Mouse (Mus musculus) adrenal gland, postnatal 36 days (tissue): ENCODE measurements around the gene Ripk4. TPM values are rescaled to one million over a fixed set of nuclear protein-coding genes. Genes with fewer than 3 reads are reported as not detected.

Source experiments
- DNase-seq, 2 experiments: peaks; one replicate each; pipeline ENCODE4 v3.0.0; 2021; ENCODE audit warnings: mixed read lengths in 1 of 2
- long read RNA-seq, 2 experiments: library from polyadenylated mRNA; stranded (forward); transcript quantifications; one replicate each; pipeline ENCODE4 v2.0.0; 2021; ENCODE audit warnings: borderline sequencing depth in 2 of 2
- total RNA-seq, 2 experiments: library from RNA; stranded (reverse); gene quantifications; 2 replicates each; pipeline ENCODE4 v1.2.3; 2021

Ripk4 gene
- under 1 TPM; 0.16 to 0.63 TPM for total RNA-seq
- long read RNA-seq, experiment 1, partial matches to known transcripts: 0 of 3 reads
- long read RNA-seq, experiment 1, other reads (novel, unspliced or antisense): 1 of 3 reads
- long read RNA-seq, experiment 2: 0 reads

DNA sequence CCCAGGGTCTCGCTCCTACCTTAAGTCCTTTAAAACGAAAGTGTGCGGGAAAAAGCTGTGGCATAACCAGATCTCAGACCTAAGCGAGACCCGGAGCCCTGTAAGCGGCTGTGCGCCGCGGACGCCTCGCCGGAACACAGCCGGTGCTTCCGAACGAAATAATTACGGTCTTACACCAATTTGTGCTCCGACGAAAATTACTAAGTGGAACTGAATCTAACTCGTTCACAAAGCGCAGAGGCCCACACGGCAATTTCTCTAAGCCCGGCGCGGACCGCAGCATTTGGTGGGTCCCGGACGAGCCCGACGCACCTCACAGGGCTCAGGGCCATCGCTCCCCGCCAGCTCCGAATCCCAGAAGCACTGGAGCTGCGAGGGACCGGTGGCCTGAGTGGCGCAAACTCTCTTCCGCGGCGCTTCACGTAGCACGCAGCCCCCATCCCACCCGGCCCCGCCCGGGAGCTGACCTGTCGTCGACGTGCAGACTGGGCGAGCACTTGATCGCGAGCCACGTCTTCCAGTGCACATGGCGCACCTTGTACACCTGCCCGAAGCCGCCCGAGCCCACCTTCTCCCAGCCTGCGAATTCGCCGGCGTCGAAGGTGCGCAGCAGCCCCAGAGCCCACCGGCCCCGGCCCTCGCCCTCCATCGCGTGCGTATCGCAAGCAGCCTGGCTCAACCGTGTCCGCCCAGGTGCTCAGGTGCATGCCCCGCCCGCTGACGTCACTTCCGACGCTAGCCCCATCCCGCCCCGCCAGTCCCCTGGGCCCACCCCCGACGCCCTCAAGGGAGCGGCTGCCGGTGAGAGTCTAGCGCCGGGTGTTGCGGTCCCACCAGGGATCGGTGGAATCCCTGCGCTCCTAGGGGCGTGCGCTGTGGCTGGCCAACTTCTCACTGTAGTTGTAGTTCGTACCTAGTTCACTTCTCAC is at the start of gene Ripk4:
Gene Ripk4 (minus strand): TSS at position 727 of the 929 bp plus-strand sequence.
- DNase-seq: peak; percentile 17 to 37

DNA sequence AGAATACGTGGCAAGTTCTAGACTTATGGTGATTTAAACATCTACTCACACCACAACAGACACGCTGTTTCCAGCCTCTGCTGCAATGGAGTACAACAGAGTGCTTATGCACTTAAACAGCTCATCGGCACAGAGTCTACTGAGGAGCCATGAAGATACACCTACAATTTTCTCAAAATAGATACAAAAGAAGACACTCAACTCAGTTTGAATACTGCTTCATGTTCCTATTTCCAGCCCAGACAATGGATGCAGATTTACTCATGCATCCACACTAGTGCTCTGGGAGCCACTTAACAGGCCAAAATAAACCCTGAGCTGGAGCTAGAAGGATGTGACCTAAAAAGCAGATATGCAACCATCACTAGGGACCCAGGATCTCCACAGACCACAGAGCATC is 45.3 kb upstream of the Ripk4 start:
- DNase-seq: no peak

DNA sequence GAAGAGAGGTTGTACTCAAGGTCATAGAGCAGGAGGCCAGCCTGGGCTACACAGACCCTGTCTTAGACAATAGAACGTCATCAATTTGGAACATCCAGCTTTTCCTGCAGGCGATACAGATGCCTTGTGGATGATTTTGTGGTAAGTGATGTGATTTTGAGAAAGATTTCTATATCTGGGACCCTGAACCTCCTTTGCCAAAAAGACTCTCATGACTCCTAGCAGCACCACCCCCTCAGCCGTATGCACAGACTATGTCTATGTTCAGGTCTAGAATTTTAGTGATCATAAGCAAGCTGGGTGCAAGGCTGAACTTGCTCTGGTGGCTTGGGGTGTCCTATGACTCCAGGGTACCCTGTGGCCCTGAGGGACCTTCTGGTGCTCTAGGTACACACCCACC is 42.1 kb upstream of the Ripk4 start:
- no peak for DNase-seq

DNA sequence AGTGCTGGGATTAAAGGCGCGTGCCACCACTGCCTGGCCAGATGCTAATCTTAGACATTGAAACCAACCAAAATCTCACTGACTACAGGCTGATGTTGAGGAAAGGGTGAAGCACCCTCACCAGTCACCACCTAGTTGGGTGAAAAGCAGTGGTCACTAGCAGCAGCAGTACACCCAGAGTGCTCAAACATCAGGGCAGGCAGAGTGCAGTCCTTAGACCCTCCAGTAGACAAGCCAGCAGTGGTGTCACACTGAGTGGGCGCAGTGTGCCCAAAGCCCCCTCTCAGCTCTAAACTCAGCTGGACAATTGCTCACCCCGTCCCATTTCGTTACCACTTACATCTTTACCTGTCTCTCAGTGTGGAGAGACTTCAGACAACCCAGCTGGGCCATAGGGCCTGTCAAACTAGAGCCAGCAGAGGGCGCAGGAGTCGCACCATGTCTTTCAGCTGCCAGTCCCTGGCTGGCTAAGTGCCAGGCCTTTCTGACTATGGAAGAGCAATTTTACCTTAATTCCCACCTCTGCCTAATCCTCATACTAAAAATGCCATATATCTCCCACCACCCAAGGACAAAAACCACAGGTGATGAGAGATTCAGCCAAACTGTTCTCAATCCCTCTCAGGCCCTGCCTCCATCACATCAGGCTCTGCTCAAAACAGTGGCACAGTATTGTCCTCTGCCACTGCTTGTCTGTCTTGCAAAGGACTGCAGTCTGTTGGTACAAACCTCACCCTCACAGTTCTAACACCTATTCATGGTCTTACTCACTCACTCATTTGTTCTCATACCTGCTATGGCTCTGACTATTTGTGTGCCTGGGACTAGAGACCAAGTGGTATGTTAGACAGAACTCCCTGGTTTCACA is 41.3 kb upstream of the Ripk4 start:
- peak; percentile 89 to 91 for DNase-seq

DNA sequence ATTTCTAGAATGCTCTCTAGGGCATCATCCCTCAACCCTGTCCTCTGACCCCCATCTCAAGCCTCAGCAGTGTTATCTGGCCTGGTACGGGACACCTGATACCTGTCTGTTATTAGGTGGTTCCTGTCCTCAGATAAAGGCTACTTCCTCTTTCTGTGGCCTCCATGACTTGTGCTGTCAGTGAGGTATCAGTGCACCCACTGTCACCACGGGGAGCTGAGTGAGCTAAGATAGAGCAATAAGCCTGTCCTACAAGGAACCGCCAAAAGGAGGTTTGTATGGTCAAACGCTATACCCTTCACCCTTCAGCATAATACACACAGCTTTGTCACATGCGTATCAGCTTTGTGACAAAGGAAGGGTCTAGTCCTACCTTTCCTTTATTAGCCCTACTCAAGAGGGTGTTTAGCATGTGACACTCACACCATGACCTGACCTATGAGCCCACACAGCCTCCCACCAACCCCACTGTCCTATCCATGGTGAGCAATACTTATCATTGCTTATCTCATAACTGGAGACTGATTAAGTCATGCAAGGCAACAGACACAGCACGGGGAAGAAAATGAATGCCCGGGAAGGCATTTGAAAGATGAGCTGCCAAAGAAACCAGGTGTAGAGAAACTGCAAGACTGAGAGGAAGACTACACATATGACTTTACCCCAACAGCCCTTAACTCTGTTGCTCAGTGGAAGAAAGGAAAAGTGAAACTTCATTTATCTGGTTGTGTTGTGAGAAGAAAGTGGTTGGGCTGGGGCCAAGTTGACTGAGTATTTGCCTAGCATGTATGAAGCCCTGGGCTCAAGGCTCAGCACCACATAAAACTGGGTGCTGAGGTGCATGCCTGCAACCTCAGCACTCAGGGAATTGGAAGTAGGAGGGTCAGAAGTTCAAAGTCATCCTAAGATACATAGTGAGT is 34.6 kb upstream of the Ripk4 start:
- DNase-seq: no peak

DNA sequence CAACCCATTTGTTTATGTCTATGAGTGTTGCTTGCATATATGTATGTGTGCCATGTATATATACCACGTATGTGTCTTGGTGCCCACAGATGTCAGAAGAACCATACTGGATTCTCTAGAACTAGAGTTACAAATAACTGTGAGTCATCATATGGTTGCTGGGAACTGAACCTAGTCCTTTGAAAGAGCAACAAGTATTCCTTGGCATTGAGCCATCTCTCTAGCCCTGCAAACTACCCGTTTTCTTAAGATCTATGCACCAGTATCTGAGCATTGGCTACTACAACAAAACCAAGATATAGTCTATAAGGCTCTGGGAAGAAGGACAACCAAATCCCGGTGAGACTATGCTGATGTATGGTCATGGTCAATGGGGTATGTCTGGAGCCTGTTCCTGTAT is 33.6 kb upstream of the Ripk4 start:
- DNase-seq: no peak

DNA sequence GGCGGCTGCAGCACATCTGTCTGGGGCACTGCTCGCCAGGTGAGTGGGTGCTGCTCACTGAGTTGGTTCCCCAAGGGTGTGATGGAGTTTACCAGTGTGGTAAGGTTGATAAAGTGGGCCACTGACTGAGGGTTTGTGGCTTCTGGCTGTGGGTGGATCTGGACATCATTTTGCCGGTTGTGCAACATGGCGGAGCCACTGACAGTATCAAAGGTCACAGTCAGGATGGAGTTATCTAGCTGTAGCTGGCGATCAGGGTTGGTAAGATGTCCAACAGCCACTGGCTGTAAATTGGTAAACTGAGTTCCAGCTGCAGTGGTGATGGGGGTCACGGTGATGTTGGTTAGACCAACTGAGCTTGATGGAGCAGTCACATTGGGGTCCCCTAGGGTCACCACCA is 30.7 kb upstream of the Ripk4 start:
- DNase-seq: no peak

DNA sequence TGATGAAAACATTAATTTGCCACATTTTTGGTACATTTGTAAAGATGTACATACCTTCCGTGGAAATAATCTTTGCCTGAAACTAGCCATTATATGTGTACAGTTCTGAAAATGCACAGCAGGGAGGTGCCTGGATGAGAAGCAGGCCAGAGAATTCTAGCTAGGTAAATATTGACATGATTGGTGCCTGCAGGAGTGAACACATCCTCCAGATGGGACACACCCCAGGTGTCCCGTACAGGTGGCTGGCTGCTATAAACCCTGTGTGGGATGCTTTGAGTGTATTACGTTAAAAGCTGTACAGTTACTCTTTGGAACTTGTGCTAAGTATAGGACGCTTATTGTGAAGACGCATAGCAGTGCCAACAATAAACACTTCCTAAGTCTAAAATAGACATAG is 19.5 kb upstream of the Ripk4 start:
- DNase-seq: no peak

DNA sequence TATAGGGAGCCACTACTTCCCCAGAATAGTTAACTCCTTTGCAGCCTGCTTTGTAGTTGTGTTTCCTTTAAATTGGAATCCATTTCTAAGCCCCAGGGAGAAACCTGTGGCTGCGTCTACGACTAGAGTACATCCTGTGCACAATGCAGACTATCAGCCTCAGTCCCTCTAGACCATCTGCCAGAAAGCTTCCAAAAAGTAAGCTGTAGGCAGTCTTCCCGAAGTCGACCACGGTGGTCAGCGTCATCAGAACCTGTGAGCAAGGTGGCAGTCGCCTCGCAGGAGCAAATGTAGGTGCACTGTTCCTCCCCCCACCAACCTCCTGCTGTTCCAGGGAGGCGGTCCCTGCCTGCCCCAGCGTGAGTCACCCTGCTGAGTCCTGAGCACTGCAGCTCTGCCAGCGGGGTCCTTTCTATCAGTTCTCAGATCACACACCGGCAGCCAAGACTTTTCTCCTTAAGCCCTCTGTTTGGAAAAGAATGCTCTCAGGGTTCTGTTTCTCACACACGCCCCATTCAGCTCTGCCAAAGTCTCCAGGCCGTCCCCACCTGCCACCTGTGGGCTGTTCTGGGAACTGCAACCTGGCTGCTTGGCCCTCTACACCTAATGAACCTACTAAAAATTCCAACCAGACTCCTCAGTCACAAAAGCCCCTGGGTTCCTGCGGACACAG is 14.9 kb upstream of the Ripk4 start:
- DNase-seq: peak; percentile 78 to 88

DNA sequence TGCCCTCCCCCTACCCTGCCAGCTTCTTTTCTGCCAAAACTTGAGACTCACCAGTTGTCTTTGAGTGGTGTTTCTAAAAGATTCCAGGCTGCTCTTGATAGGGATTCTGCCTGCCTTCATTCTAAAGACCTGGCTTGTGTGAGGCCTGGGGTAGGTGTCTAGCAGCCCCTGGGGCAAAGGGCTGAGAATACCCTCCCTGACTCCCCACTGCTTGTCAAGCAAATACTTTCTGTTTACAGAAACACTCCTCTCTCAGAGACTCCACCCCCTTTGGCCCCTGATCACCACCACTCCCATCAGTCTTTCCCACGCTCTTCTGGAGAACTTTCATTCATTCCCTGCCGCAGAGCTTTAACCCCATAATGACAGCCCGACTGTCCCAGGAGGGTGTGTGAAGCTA is 2.9 kb upstream of the Ripk4 start:
- DNase-seq: no peak

DNA sequence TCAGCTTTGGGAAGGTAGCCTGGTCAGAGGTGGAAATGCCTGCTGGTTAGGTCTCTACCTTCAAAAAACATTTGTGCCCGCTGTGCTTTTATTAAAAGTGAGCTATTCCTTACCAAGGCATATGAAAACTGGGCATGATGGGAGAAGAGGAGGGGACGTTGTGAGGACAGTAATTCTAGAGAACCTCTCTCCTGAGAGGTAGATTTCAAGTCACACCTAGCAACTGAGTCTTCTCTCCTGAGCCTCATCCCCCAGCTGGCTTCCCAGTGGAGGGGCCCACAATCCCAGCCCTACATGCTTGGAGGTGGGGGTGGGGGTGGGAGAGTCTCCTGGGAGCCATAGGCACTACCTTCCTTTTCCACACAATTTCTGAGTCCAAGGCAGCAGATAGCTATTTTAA is 1.0 kb upstream of the Ripk4 start:
- DNase-seq: no peak

DNA sequence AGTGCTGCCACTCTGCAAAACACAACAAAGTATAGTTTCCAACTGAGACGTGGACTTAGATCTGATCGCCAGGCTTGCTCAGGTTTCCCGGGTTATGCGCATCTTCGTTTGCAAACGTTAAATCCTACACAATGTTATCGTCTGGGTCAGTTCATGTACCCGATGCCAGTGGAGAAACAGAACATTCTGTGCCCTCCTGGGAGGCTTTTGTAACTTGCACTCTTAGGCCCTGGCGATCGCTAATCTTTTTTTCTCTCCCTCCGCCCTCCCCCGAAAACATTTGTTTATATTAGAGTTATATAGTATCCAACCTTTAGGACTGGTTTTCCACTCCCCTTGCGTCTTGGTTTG is 378 bp upstream of the Ripk4 start:
- DNase-seq: no peak

DNA sequence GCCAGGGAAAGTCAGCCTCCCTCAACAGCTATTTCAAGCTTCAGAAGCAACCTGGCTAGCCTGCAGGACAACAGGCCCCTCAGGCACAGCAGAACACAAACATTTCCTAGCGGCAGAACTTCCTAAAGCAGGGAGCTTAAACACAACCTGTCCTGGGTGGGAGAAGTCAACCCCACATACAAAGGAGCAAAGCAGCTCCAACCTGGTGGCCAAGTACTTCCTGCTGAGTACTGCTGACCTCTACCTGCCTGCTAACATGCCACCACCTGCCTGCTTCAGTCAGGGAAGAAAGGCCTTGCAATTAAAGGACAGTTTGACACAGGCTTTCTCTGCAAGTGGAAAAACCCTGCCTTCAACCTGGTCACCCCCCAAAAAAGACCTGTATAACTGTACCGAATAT is 1.8 kb downstream of the Ripk4 start:
- no peak for DNase-seq

DNA sequence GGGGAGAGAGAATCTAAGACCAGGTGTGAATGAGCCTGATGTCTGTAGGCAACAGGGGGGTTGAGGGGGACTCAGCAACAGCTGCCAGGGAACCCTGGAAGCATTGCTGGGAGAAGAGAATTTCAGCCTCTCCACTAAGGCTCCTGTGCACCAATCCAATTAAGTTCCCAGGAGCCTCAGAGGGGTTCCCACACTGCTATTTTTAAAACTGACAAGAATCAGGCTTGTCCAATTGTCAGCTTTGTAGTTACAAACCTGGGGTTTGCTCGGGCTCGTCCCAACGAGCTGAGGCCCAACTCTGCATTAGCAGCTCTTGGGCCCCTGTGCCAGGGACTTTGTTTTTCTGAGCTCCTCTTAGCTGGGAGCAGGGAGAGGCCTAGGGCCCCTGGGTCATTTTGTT is 3.9 kb downstream of the Ripk4 start:
- DNase-seq: no peak

DNA sequence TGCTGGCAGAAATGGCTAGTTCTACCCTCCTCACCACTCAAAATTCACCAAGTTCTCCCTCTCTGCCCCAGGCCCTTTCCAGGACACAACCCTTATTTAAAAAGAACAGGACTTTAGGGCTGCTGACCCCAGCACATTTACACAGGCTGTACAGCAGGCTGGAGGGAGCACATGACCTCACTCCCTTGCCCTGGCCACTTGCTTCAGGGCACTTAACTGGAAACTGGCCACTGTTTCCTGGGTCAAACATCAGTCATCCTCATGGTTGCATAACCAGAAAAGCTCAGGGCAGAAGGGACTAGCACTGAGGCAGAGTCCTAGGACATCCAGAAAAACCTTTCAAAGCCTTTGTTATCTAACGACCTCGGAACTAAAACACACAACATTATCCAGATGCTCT is 5.3 kb downstream of the Ripk4 start:
- peak; percentile 19 to 38 for DNase-seq

DNA sequence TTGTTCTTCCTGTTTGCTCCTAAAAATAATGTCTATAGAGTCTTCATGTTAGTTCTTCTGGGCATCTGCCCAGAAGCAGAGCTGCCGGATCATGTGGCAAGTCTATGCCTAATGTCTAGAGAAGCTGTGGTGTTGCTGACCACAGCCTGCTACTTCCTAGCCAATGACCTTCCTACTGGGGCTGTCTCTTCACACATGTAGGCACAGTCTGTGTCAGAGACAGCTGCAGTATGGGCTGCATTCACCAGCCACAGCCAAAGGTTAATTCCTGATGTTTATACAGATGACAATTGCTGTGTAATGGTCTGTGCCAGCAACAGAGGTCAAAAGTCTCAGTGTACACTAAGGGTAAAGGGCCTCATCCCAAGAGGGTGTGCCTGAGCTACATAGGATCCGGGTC is 7.1 kb downstream of the Ripk4 start:
- DNase-seq: no peak

DNA sequence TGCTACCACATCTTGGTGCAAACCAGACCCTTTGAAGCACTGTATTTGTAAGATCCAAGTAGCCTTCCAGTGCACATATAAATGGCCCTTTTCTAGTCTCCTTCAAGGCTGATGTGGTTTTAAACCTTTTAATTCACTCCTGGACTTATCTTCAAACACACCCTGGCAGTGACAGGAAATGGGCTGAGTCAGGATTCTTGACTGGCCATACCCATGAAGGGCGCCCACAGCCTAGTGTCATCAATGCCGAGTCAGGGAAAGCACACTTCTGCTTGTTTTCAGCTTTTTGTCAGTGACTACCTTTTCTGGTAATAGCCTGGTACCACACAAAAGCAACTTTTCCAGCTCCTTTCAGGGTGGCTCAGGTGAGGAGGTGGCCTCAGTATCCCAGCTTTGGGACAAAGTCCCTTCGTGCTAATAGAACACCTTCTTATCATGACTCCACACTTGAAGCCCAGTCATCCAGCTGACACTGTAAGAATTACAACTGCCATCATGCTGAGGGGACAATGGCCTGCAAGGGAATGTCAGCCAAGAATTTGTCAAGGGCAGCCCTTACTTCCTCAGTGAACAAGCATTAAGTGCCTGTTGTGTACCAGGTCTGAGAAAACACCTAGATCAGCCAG is 11.2 kb downstream of the Ripk4 start:
- peak; percentile 20 to 46 for DNase-seq

DNA sequence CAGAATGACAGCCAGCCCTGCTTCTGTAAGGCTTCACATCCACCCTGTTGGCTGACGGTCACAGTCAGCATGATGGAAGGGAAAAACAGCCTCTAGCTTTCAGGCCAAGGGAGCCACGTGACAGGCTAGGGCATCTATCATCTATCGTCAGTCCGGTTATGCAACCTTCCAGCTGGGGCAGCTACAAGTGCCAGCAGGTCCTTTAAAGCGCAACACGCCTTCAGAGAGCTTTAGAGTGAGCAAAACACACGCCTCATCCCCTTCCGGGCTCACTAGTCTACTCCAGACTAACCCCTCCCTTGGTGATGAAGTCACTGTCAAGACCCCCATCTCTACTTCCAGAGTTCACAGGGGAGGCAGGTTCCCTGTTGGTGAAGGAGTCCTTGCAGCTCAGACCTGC is 11.7 kb downstream of the Ripk4 start:
- peak; percentile 79 to 84 for DNase-seq

DNA sequence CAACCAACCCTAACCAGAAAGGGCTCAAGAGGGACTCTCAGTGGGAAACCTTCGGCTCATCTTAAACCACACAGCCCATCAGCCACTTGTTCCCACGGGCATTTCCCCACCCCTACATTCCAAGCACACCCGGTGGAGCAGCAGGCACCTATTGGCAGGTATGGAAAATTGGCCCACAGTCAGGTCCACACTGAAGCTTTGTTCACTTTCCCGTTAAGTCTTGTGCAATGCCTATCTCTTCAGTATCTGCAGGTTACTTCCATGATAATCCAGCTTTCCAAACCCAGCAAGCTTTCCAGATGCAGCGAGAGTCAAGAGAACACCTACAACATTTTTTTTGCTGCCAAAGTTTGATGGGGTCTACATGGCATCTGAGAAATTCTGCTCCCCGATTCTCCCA is 15.2 kb downstream of the Ripk4 start:
- no peak for DNase-seq

DNA sequence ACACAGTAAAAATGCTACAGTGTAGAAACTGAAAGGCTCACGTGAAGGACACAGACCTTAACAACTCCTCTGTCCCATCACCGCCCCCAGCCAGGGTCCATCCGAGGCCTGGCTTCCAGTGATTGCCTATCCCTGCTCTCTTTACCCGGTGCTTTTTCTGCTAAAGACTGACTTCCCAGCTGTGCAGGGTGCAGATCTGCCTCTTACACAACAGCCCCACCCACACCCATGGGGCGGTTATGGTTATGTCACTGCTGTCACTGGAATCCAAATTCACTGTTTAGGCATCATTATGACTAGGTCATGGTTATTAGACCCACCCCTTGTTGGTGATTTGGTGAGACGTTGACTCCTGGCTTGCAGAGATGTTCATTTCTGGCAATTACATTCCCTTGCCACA is 25.6 kb downstream of the Ripk4 start:
- DNase-seq: no peak

DNA sequence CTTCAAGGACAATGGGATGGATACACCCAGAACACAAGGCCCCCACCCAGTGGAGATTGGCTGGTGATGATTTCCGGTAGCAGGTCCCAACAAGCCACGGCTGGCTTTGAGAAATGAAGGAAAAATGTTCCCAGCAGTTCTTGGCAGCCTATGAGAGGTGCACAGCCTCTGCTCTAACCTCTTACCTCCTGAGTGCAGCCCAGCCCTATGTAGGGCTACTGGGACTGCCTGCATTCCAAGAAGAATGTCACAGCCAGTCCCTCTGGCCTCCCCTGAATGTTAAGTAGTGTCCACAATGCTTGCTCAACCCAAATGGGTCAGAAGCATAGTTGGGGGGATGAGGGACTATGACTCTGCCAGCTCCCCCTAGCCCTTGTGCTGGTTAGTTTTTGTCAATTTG is 27.0 kb downstream of the Ripk4 start:
- DNase-seq: no peak
